Mouse (Mus musculus) erythroblast, adult 5-6 weeks (primary cell): ENCODE data around the gene Arhgap11a. TPM values are rescaled to one million over a fixed set of nuclear protein-coding genes. Genes with fewer than 3 reads are reported as not detected.
A peak's percentile ranks its signal among the peaks of the same experiment; 100 is the strongest.

Experiments
- ATAC-seq: replicated peaks from 2 replicates; pipeline ENCODE4 v1.8.0; 2016; ENCODE audit warnings: moderate number of reproducible peaks, mild to moderate bottlenecking, moderate TSS enrichment, inconsistent platforms; ENCODE audit not compliant: poor library complexity, low FRiP score, severe bottlenecking
- total RNA-seq, 2 experiments: library from RNA; stranded (forward) in 1 of 2; stranded (reverse) in 1 of 2; fragments of 150-400 nt in 1 of 2; fragments of 200-764, 138-1000 nt in 1 of 2; gene quantifications; 2 replicates each; pipeline versions ENCODE4 v1.2.3 to v1.2.4; 2015 to 2017; ENCODE audit warnings: low replicate concordance in 2 of 2

The Arhgap11a gene
- 13.2 and 20.9 TPM in 2 replicates for total RNA-seq (2015; ENCODE audit: low replicate concordance)
- 15.4 and 22.0 TPM in 2 replicates for total RNA-seq (2017; ENCODE audit: low replicate concordance)

DNA sequence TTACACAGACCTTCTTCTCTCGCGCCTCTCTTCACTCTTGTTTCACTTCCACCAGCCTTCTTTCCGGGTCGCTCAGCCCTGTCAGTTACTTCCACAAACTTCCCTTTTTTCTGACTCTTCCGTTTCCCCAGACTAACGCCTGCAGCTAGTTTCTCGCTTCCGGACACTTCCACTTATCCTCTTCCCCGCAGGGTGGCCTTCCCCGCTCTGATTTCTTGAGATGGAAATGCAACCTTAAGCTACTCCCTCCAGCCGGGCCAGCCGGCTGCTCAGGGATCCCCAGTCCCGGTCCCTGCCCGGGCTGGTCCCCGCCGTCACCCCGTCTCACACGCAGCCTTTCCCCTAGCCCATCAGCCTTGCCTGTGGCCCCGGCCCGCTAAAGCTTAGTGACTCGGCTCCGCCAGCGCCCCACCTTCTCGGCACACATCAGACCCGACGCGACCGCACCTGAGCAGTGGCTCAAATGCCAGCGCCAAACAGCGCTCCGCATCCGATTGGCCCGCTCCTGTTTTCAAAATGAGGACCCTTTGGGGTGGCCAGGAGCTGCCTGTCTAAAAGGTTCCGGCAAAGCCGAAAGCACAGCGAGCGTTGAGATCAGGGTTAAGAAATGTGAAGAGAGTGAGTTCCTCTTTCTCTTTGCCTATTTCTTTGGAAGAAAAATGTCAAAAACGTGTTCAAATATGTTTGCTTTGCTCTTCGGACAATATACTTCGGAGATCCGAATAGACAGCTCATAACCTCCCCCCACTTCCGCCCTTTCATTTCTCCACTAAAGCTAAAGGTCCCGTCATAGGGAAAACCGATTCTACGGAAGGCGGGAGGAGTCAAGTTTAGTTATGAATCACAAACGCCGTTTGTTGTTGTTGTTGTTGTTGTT, at the start of gene Arhgap11a:
Gene Arhgap11a, minus strand, starts transcription at position 417 of the 877 bp plus-strand sequence.
- ATAC-seq: peak; percentile 94

DNA sequence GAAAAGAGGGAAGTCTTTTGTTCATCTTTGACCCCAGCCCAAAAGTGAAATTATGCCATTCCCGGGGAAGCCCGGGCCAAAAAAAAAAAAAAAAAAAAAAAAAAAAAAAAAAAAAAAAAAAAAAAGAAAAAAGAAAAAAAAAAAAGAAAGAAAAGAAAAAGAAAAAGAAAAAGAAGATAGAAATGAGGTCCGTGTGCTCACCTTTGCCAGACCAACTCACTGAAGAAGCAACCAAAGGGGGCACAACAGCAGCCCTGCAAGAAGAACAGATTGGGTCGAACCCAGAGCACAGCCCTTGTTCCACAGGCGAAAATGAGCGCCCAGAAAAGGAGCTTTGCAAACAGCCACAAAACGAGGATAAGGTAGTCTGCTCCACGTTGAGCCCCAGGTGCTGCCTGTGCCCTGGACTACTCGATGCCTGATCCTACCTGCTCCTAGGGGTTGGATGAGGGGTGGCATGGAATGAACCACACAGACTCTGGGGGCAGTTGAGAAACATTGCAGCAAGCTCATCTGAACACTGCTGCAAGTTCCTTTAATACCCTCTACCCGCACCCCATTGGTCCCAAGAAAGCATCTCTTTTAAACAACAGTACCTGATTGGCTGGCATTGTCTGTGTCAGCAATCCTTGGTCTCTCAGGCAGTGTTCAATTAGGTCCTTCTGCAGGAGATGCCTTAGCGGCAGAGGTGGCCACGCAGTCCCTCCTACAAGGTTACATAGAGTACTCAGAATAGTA, 45.1 kb upstream of the Arhgap11a start:
- ATAC-seq: no peak

DNA sequence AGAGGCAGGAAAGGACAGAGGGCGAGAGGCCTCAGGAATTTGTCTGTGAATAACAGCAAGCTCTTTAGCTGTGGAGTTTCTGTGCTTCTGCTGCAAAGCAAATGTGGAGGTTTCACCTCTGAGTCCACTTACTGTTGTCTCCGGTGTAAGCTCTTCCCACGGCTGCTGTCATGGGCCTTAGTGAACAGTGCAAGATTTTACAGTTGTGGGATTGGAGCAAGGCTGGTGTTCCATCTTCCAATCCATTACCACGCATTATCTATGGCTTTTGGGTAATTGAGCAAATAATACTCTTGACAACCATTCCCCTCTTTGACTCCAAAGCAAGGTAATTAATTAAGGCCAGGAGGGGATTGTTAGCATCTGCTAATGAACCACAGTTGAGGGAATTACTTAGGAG, 38.7 kb upstream of the Arhgap11a start:
- no peak for ATAC-seq

DNA sequence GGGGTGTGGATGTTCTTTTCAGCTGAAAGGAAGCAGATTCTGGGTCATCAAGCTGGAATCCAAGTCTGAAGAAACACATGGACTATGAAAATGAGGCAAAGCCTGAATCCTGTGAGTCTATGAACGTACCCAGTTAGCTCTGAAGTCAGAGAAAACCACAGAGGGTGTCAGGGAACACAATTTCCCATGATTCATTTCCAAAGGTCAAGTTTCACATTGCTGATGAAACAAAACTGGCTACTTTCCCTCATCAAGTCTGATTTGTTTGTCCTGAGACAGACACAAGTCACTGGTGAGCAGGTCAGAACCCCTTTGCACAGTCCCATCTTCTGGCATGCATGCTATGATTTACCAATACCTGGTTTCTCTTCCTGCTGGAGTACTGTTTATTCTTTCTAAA, 37.6 kb upstream of the Arhgap11a start:
- ATAC-seq: no peak

DNA sequence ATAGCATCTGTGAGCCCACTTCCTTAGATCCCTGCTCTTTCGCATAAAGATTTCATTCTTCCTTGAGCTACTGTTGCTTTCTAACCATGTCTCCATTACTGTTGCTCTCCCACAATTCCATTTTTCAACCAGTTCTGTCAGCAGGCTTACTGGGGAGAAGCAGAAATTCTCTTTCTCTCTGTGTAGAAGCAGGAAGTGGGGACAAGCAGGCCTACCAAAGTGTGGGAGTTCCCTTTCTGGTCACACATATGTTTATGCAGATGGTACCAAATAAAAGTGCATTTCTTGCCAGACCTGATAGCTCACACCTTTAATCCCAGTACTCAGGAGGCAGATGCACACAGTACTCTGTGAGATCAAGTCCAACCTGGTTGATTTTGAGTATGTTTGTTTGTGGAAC, 21.7 kb upstream of the Arhgap11a start:
- no peak for ATAC-seq

DNA sequence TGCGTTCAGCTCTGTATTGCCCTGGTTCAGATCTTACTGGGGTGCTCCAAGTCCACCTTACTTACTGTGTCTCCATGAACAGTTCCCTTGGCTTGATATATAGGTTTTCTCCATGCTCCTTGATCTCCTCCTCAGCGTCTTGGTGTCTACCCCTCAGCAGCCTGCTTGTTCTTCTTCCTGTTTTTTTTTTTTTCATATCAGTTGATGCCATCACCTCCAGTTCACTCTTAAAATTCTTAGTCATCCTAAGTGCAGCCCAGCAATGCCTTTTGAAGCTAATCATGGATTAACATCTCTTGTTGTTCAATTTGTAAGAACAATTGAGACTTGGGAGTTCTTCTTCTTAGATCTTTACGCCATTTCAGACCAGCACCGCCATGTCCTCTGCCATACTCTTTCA, 19.9 kb upstream of the Arhgap11a start:
- ATAC-seq: no peak

DNA sequence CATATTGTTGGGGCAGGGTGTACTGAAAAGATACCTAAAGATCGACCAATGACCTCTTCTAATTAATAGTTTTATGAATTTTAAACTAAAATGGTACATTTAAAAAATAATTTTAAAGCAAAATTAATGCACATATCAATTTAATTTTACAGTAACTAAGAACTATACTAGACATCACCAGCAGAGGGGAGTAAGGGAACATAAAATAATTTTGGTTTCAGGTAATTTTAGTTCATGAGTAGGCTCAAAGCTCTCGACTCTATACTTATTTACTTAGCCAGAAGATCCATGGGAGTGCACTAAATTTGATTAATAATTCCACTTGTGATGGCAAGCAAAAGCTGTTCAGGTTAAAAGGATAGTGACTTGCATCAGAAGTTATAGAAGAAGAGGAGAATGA, 17.7 kb upstream of the Arhgap11a start:
- no peak for ATAC-seq

DNA sequence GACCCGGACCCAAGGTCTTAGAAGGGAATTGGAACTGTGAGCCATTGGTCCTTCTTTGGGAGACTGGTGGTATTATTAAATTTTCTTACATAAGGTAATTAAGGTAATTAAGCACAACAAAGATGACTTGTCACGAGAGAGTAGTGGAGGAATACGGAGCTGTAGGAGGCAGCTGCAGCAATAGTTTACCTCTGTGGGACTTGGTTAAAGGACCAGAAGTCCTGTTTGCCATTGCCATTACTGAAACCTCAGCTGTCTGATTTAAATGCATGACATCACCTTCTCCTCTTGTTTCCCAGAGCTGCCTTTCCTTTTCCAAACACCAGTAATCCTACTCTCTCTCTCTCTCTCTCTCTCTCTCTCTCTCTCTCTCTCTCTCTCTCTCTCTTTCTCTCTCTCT, 680 bp upstream of the Arhgap11a start:
- ATAC-seq: peak; percentile 45

DNA sequence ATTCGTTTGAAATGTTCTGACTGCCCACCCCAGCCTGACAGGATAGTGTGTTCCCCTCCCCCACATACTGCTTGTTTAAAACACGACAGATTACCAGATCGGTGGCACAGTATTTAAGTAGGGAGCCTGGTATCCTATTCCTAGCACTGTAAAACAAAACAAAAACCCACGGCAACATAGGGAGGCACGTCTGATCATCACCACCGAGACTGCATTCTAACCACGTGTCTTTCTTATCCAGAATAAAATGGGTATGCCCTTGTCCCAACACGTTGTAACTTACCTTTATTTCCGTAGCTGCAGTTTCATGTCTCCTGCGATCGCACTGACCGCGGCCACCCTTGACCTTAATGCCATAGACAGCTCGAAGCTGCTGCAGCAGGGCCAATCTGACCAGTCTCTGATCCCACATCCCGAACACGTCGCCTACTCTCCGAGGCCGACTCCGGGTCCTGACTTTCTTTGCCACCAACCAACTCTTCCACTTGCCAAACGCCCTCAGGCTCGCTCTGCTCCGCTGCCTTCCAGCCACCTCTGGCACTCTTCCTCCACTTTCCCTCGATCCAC, 700 bp downstream of the Arhgap11a start:
- peak; percentile 31 for ATAC-seq

DNA sequence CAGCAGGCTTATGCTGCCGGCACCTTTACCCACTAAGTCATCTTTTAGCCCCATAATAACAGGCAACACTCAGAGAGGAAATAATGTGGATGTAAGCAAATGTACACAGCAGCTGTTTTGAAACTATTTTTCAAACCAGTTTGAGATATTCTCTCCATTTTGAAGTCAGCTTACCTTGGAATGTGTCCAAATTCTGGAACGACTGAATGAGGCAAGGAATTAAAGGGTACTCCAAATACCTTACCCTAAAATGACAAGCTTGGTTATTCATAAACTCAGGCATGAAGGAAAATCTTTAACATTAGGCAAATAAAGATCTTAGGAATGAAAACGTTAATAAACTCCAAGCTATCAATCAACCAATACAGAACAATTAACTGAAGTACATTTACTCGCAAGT, 3.4 kb downstream of the Arhgap11a start:
- no peak for ATAC-seq

DNA sequence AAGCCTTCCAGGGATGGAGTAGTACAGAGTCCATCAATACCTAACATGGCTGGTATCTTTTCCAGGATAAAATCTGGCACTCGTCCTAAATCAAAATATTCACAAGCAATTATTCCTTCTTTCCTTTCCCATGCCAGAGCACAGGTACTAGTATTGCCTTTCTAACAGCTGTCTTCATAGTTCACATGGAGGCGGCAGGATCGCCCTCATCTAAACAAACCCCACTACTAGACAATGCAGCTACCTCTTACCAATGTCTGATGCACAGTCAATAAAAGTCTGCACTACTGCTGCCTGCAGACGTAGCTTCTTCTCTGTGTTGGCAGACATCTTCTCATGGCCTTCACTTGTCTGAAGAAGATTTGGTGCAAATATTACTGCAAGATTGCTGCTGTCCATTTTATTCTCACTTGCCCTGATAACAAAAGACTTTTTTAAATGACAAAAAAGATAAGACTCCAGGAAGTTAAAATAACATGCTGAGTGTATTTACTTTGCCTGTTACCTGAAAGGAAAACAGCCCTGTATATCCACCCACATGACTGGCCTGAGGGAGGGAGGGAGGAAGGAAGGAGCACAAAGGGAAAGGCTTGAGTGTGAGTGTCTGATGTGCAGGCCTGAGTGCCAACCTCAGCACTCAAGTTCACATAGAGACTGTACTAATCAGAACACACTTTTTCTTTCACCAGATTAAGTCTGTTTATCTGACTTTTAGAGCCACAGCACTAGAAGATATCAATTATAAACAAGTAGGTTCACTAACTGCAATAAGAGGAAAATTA, 6.6 kb downstream of the Arhgap11a start:
- no peak for ATAC-seq

DNA sequence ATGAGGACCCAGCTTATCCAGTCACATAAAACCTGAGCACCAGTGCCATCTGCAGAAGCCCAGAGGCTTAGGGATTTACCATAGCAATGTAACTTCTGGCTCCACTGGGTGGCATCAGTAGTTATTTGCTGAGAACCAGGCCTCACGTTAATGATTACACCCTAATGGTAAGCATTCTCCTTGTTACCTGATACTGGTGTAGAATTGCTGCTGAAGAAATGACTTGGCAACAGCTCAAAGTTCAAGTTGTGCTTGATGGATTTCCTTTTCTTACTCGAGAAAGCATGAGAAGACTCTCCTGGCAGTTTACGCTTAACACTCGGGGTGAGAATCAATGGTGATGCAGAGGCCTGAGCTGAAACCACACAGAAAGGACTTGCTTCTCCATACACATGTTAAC, 9.0 kb downstream of the Arhgap11a start:
- ATAC-seq: no peak

DNA sequence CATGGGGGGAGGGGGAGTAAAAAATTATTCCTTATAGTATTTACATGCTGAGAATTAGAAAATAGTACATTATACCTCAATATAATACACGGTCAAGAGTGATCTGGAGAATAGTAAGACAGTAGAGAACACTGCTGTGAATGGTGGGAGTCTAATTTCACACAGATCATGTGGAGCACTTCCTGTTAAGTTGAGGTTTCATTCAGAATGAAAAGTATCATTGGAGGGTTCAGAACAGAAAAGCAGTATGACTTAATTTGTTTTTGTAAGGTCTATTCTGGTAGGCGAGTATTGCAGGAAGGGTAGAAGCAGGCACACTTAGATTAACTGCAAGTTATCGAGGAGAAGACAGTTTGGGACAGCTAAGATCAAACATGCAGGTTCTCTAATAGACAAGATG, 13.2 kb downstream of the Arhgap11a start:
- no peak for ATAC-seq

DNA sequence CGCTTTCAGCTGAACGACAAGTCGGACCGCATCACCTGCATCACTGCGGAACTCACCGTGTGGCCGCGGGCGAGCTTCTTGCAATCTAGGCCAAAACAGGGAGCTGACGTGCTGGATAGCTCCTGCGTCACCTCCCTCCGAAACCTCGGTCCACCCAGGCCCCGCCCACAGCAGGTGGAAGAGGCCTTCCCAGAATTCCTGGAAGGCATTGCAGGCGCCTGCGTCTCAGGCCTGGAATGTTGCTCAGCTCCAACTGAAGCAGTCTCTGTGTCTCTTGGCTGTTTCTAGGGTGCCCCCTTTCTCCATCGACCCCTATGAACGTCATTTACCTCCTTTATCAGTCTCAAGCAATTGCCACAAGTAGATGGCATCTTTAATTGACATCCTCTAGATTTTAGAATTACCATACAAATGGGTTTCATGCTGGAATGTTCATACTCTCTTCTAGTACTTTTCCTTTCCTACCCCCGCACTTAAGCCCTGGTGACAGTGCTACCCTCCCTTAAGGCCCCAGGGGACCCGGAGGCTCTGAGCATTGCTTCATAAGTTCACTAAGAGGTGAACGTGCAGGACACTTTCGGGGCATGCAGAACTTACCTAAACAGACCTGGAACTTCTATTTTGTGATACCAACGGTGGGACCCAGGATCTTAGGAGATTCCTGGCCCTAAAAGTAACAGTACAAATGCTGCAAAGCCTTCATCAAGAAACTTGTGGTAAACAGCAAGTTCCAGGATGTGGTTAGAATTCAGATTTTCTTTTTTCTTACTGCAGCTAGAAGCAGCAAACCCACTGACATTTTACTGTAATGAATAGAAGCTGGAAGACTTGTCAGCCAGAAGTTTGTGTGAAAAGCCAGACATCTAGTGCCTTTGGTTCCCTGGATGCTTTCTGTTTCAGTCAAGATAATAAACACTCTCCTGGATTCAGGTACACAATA, 19.2 kb downstream of the Arhgap11a start, which contains the start of gene Scg5:
Gene Scg5, minus strand, starts transcription at position 179 of the 940 bp plus-strand sequence.
- ATAC-seq: no peak

DNA sequence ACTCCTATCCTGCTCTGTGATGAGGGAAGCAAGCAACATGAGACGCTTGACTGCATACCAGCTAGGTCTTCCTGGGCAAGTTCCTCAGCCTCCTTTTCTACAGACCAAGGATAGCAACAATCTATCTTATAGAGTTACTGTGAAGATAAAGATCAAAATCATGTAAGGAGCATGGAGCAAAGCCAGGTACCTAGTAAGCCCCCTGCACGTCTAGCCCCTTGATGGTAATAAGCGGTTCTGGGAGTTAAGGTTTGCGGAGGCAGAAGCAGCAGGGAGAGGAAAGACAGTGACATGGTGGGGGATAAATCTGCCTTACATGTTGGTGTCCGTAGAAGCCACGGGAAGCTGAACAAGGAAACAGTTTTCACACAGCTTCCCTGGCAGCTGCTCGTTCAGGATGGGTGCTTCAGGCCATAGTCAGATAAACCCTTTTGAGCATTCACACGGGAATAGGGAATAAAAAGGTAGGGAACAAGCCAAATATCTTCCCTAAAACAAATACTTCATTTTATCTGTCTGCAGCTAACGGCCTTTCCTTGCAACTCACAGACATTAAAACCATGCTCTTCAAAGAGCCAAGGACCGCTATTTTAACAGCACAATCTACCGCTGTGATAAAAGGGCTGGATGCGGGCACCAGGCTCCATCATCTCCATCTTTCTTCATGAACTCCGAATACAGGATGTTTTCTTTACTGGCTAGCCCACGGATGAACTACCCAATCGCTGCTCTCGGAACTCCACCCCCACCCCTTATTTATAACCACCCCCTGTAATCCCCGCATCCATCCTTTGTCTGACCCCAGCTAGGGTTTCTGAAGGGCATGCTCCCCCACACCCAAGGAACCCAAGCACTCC, 20.1 kb downstream of the Arhgap11a start:
- no peak for ATAC-seq

DNA sequence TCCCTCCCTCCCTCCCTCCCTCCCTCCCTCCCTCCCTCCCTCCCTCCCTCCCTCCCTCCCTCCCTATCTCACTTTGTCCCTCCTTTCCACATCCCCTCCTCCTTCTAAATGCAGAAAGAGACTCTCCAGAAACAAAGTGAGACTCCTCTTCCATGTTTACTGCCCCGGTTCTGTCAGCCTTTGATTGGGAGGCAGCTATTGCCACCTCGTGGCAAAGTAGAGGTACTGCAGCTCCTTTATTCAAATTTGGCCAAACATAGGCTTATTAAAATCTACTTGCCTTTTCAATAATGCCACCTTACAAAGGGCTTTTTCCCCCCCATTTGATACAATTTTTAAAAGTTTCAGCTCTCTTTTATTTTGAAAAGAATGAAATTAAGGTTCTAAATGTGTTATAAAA, 24.6 kb downstream of the Arhgap11a start:
- ATAC-seq: no peak

DNA sequence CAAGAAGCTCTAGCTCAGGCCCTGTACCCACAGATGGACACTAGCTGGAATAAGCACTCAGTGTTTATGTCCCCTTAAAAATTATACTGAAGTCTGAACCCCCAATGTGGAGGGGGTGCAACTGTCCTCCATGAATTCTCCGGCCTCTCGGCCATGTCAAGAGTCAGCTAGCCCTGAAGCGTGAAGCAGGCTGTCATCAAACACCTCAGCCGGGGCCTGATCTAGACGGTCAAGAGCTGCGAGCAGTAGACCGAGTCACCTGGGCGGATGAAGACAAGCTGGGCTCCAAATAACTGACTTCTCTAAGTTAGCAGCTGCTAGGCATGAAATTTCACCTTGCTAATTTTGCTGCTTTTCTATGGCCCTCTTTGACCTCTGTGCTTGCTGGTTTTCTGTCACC, 26.1 kb downstream of the Arhgap11a start:
- no peak for ATAC-seq

DNA sequence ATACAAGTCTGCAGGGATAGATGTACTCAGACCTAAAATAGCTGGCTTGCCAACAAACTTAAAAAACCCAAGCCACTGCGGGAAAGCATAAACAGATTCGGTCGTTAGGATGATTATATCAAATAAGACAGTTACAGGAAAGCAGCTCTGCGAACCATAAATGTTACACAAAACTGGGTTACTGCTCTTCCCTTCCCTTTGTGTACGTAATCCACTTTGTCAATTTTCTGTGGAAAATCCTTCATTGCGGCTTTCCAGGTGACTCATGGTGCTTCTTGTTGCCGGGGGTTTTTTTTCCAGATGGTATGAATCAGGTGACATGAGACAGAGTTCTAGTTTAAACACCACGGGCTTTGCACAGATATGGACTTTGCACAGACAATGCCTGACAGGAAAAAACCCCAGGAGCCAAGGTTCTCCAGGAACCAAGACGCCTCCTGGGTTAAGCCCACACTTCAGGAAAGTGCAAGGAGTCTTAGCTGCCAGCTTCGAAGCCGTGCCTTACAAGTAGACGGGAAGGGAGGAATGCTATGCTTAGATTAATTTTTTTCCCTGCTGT, 27.2 kb downstream of the Arhgap11a start:
- no peak for ATAC-seq
